Mouse (Mus musculus): ENCODE results near the gene Bbs9. TPM values are rescaled to one million over a fixed set of nuclear protein-coding genes. Genes with fewer than 3 reads are reported as not detected.

Bbs9 gene
- polyA plus RNA-seq, 1 experiment from 2014 or later = 7.1 TPM

DNA sequence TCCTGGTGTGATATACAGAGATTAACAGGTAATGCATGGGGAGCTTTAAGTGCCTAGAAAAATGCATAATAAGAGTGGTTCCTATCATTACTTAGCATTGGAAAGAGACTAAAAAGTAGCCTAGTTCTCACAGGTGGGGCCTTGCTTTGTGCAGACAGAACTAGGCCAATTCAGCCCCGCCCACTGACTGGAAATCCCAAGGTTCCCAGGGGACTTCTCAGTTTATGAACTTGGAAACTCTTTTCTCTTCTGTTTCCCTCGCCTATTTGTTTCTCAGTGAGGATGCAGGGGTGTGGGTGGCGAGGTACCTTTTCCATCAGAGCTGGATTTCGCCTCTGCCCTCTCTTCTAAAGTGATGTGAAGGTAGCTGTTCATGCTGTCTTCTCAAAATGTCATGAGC lies 410.8 kb downstream of the Bbs9 start:
- no peak for TF ChIP-seq CTCF (IDR thresholded peaks at IDR 0.05)
- TF ChIP-seq EP300 (IDR thresholded peaks at IDR 0.05) = no peak
- Histone ChIP-seq H3K4me3 (ENCODE audit: low read depth, low read length) (no peak overlapping the region), H3K9me3 (ENCODE audit: low read length) (no peaks in the 10 kb centered on the region), H3K9ac (replicated peaks; ENCODE audit: low read depth) (no peak overlapping the region), H3K27ac (ENCODE audit: low read length) (no peak overlapping the region), H3K27me3 (replicated peaks; ENCODE audit: insufficient read depth, low read length) (no peaks in the 10 kb centered on the region), H3K36me3 (ENCODE audit: insufficient read depth, low read length) (no peaks in the 10 kb centered on the region), H3K4me2 (replicated peaks; ENCODE audit: low read depth, low read length) (no peak overlapping the region), H3K4me1 (ENCODE audit: insufficient read depth, low read depth, low read length) (no peaks in the 10 kb centered on the region)
- no peak for DNase-seq (ENCODE audit: low spot score)
- 79% methylated on average over 4 of the region's 4 CpGs for WGBS
- ATAC-seq = no peak

DNA sequence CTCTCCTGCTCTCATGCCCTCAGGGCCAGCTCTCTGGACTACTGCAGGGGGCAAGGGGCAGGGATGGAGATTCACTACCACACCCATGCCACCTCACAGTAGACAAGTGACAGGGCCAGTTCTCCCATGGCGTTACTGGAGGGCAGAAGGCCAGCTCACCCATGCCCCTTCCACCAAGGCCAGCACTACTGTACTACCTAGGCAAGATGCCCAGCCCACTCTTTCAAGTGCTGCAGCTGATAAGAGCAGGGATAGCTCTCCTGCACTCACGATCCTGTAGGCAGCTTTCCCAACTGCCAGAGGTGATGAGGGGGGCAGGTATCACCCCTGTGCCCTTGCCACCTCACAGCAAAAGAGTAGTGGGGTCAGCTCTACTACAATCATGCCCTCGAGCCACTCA lies 429.9 kb downstream of the Bbs9 start:
- ATAC-seq (no peak), DNase-seq (ENCODE audit: low spot score) (no peak)
- H3K9ac ChIP-seq (replicated peaks; ENCODE audit: low read depth) = no peak overlapping the region
- no peak overlapping the region for H3K4me2 ChIP-seq (replicated peaks; ENCODE audit: low read depth, low read length)
- H3K9me3 ChIP-seq (ENCODE audit: low read length) = no peaks in the 10 kb centered on the region
- no peak overlapping the region for H3K4me3 ChIP-seq (ENCODE audit: low read depth, low read length)
- WGBS = 51% methylated on average over 3 of the region's 3 CpGs
- no peaks in the 10 kb centered on the region for H3K27me3 ChIP-seq (replicated peaks; ENCODE audit: insufficient read depth, low read length)
- no peak overlapping the region for H3K27ac ChIP-seq (ENCODE audit: low read length)
- no peaks in the 10 kb centered on the region for H3K36me3 ChIP-seq (ENCODE audit: insufficient read depth, low read length)
- no peaks in the 10 kb centered on the region for H3K4me1 ChIP-seq (ENCODE audit: insufficient read depth, low read depth, low read length)
- TF ChIP-seq EP300 (IDR thresholded peaks at IDR 0.05) (no peak), CTCF (IDR thresholded peaks at IDR 0.05) (no peak)

DNA sequence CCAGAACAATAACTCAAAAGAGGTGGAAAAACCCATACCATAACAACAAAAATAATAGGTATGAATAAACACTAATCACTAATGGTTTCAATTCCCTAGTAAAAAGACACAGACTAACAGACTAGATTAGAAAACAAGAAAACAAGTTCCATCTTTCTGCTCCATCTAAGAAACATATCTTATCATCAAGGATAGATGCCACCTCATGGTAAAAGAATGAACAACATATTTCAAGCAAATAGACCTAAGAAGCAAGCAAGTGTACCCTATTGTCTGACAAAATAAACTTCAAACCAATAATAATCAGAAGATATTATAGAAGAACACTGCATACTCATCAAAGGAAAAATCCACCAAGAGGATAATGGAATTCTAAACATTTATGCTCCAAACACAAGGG lies 441.3 kb downstream of the Bbs9 start:
- Histone ChIP-seq H3K27ac (ENCODE audit: low read length) (no peak overlapping the region), H3K9me3 (ENCODE audit: low read length) (no peaks in the 10 kb centered on the region), H3K4me3 (ENCODE audit: low read depth, low read length) (no peak overlapping the region), H3K27me3 (replicated peaks; ENCODE audit: insufficient read depth, low read length) (no peaks in the 10 kb centered on the region), H3K4me2 (replicated peaks; ENCODE audit: low read depth, low read length) (no peak overlapping the region), H3K9ac (replicated peaks; ENCODE audit: low read depth) (no peak overlapping the region), H3K36me3 (ENCODE audit: insufficient read depth, low read length) (no peaks in the 10 kb centered on the region), H3K4me1 (ENCODE audit: insufficient read depth, low read depth, low read length) (no peaks in the 10 kb centered on the region)
- no peak for DNase-seq (ENCODE audit: low spot score)
- no peak for ATAC-seq
- no peak for TF ChIP-seq EP300 (IDR thresholded peaks at IDR 0.05)
- TF ChIP-seq CTCF (IDR thresholded peaks at IDR 0.05) = no peak

DNA sequence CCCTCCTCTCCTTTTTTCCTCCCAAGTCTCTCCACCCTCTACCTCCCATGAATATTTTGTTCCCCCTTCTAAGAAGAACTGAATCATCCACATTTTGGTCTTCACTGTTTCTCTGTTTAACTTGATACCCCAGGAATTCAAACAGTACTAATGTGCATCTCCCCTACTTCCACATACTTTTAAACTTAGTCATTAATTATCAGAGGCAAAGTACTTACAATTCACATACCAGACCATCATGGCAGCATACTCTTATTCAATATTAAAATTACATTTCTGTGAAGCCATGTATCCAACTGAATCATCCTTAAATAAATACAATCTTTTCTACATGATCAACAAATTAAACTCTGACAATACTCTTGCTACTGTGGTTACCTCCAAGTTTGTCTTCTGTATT lies 460.1 kb downstream of the Bbs9 start:
- Histone ChIP-seq H3K4me3 (ENCODE audit: low read depth, low read length) (no peak overlapping the region), H3K27ac (ENCODE audit: low read length) (no peak overlapping the region), H3K36me3 (ENCODE audit: insufficient read depth, low read length) (no peaks in the 10 kb centered on the region), H3K27me3 (replicated peaks; ENCODE audit: insufficient read depth, low read length) (no peaks in the 10 kb centered on the region), H3K9me3 (ENCODE audit: low read length) (no peaks in the 10 kb centered on the region), H3K4me2 (replicated peaks; ENCODE audit: low read depth, low read length) (no peak overlapping the region), H3K9ac (replicated peaks; ENCODE audit: low read depth) (no peak overlapping the region), H3K4me1 (ENCODE audit: insufficient read depth, low read depth, low read length) (no peaks in the 10 kb centered on the region)
- no peak for ATAC-seq
- DNase-seq (ENCODE audit: low spot score) = no peak
- TF ChIP-seq CTCF (IDR thresholded peaks at IDR 0.05) (no peak), EP300 (IDR thresholded peaks at IDR 0.05) (no peak)

Other genes starting within 250 kb of the Bbs9 start
- 0.84 and 0.97 TPM in 2 replicates for gene Zfp599, start 215.8 kb upstream of the Bbs9 start, polyA plus RNA-seq (2015; fragmentation: Nextera tagmentation; extraction: Ambion mirVana)
- gene Zfp810, start 168.1 kb upstream of the Bbs9 start, polyA plus RNA-seq (2015; fragmentation: Nextera tagmentation; extraction: Ambion mirVana) = 13.6 and 15.3 TPM in 2 replicates
- gene Anln, start 86.5 kb upstream of the Bbs9 start, polyA plus RNA-seq (2015; fragmentation: Nextera tagmentation; extraction: Ambion mirVana) = 2.8 and 4.2 TPM in 2 replicates
- gene 9530077C05Rik, start 64.2 kb upstream of the Bbs9 start, polyA plus RNA-seq (2015; fragmentation: Nextera tagmentation; extraction: Ambion mirVana) = 4.5 and 4.9 TPM in 2 replicates
- gene Gm17545, start 21.4 kb upstream of the Bbs9 start, polyA plus RNA-seq (2015; fragmentation: Nextera tagmentation; extraction: Ambion mirVana) = not detected in 2 replicates
- 67.6 and 68.1 TPM in 2 replicates for gene Rp9, start 6.0 kb upstream of the Bbs9 start, polyA plus RNA-seq (2015; fragmentation: Nextera tagmentation; extraction: Ambion mirVana)